Mouse (Mus musculus) retina, postnatal 1 day (tissue): ENCODE measurements around the gene Gm13101.
"Not testable (repeated sequence)": the region's sequence is repeated elsewhere in the genome, so short reads cannot be mapped to it uniquely, and the experiment has no call there.

Source experiments
- DNase-seq: peaks from one replicate; pipeline ENCODE4 v3.0.0-alpha.2; 2012

Gene Gm13101

GRCm38 (mm10) chr4:143966850-143967249 lies at the start of gene Gm13101:
TSS of gene Gm13101 (minus strand) at chr4:143966950.
- DNase-seq = not testable (repeated sequence)

- DNase-seq = not testable (repeated sequence)
Measured at GRCm38 (mm10) chr4:143994269-143994668, 27.5 kb upstream of the Gm13101 start, which contains the start of gene Pramef17. TSS of gene Pramef17 (minus strand) at chr4:143994369.

GRCm38 (mm10) chr4:143988126-143988525 lies 21.4 kb upstream of the Gm13101 start:
- DNase-seq = not testable (repeated sequence)

- not testable (repeated sequence) for DNase-seq
Measured at GRCm38 (mm10) chr4:143987475-143987941, 20.8 kb upstream of the Gm13101 start.

- DNase-seq = not testable (repeated sequence)
Measured at GRCm38 (mm10) chr4:143985733-143986132, 19.0 kb upstream of the Gm13101 start.

- DNase-seq = not testable (repeated sequence)
Measured at GRCm38 (mm10) chr4:143985165-143985564, 18.4 kb upstream of the Gm13101 start.

- DNase-seq = not testable (repeated sequence)
Measured at GRCm38 (mm10) chr4:143983446-143983845, 16.7 kb upstream of the Gm13101 start.

GRCm38 (mm10) chr4:143950916-143951315 lies 15.8 kb downstream of the Gm13101 start, which contains the start of gene Pramef25:
TSS of gene Pramef25 (minus strand) at chr4:143951016.
- not testable (repeated sequence) for DNase-seq
